Mouse (Mus musculus) heart, embryonic 12.5 days (tissue): ENCODE data around the gene Prickle4. TPM values are rescaled to one million over a fixed set of nuclear protein-coding genes. Genes with fewer than 3 reads are reported as not detected.

Experiments
- ATAC-seq: fragments of 200-750 bp; cut with Nextera tagmentation; 2 replicates; pipeline ENCODE4 v1.8.0; 2017; ENCODE audit warnings: moderate TSS enrichment, moderate library complexity; ENCODE audit not compliant: insufficient number of reproducible peaks, low FRiP score
- H3K27ac ChIP-seq: fragments of 300-500 bp; sonication (generic); 2 replicates; pipeline ENCODE4 v1.5.1; 2016; ENCODE audit warnings: mild to moderate bottlenecking, moderate library complexity; ENCODE audit not compliant: poor library complexity, severe bottlenecking
- H3K27me3 ChIP-seq: fragments of 300-500 bp; sonication (generic); replicated peaks from 2 replicates; pipeline ENCODE4 v1.6.1; 2016; ENCODE audit warnings: mild to moderate bottlenecking, moderate library complexity
- H3K36me3 ChIP-seq: fragments of 300-500 bp; sonication (generic); 2 replicates; pipeline ENCODE4 v1.6.1; 2016; ENCODE audit warnings: mild to moderate bottlenecking, moderate library complexity
- H3K4me1 ChIP-seq: fragments of 300-500 bp; sonication (generic); replicated peaks from 2 replicates; pipeline ENCODE4 v1.6.1; 2016; ENCODE audit warnings: mild to moderate bottlenecking
- H3K4me2 ChIP-seq: fragments of 300-500 bp; sonication (generic); 2 replicates; pipeline ENCODE4 v1.6.1; 2016; ENCODE audit warnings: mild to moderate bottlenecking, moderate library complexity
- H3K4me3 ChIP-seq: fragments of 300-500 bp; sonication (generic); 2 replicates; pipeline ENCODE4 v1.5.1; 2016; ENCODE audit warnings: mild to moderate bottlenecking
- H3K9ac ChIP-seq: fragments of 300-500 bp; sonication (generic); 2 replicates; pipeline ENCODE4 v1.6.1; 2016; ENCODE audit warnings: mild to moderate bottlenecking, moderate library complexity
- H3K9me3 ChIP-seq: fragments of 300-500 bp; sonication (generic); replicated peaks from 2 replicates; pipeline ENCODE4 v1.6.1; 2016; ENCODE audit warnings: mild to moderate bottlenecking, moderate library complexity
- WGBS: fragments of 180-500 bp; shearing (Covaris S2); methylation state at CpG from one replicate; pipeline ENCODE4 v1.1.7; 2016; 5-methylcytosine and 5-hydroxymethylcytosine counted together
- polyA plus RNA-seq: library from polyadenylated mRNA; unstranded; fragments of >200 nt; fragmentation: Nextera tagmentation; extraction: Ambion mirVana; gene quantifications from 2 replicates; pipeline ENCODE4 v1.2.1, GENCODE M21; 2016

The Prickle4 gene
- 0.56 TPM in 1 of 2 replicates, not detected in the other for polyA plus RNA-seq

DNA sequence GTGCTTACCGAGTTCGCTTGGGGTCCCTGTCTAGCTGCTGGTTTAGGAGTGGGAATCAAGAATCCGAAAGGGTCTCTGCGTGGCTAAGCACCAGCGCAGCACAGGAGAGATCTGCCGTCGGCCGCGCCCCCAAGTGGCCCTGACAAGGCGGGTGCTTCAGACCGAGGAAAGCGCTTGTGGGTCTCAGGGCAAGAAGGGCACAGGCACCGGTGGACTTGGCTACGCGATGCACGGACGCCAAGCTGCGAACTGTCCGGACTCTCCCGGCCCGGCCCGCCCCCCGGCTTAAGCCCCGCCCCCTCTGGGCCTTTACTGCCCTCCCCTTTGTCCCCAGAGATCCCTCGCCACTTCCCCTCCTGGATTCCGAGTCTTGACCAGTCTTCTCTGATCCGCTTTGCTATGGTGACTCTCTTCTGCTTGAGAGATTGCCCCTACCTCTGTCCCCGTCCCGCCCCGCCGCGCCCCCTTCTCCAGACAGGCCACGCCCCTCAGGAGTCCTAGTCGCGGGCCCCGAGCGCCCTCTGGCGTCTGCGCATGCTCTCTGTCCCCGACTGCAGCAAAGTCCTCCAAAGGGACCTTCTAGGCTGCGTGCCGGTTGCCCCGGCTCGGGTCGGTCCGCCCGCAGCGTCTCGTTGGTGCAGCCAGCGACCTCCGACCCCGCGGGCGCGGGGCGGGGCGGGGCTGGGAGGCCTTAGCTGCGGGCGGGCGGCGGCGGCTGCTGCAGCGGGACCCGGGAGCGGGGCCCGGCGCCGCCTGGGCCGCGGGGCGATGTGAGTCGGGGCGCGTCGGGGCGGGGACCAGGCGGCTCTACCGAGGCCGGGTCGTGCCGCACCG, at the start of gene Prickle4:
Gene Prickle4, minus strand, starts transcription at position 234 of the 834 bp plus-strand sequence.
- peaks cover 13% of the 10 kb centered on the region for H3K4me1 ChIP-seq
- peaks cover 9% of the 10 kb centered on the region for H3K36me3 ChIP-seq
- peak within 1 kb of the TSS; percentile 52 for H3K27ac ChIP-seq
- no peaks in the 10 kb centered on the region for H3K9me3 ChIP-seq
- H3K4me2 ChIP-seq, result peak within 1 kb of the TSS; percentile 87
- ATAC-seq, result peak; percentile 94
- H3K9ac ChIP-seq, result peak within 1 kb of the TSS; percentile 78
- peaks cover 30% of the 10 kb centered on the region; the same call in 1 of the 2 replicates for H3K27me3 ChIP-seq
- WGBS, result under 1% methylated on average over 74 of the region's 82 CpGs
- H3K4me3 ChIP-seq, result peak within 1 kb of the TSS; percentile 73

DNA sequence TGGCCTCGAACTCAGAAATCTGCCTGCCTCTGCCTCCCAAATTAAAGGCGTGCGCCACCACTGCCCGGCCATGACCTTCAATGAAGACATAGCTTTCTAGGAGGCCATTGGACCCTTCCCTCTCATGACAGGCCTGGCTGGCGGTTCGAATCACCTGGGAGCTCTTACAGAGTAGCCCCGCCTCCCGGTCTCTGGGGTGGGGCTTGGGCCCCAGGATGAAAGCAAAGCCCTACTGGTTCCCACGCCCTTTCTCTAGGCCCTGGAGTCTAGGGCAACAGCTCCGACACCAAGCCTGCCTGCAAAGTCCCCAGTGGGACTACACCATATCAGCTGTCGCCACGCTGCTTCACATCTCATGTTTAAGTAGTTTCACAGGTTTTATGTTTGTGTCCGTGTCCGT, 49.5 kb upstream of the Prickle4 start:
- Histone ChIP-seq H3K27ac (no peak overlapping the region), H3K27me3 (no peaks in the 10 kb centered on the region), H3K4me1 (peaks cover 52% of the 10 kb centered on the region), H3K9ac (no peak overlapping the region), H3K36me3 (peaks cover 10% of the 10 kb centered on the region; the same call in 1 of the 2 replicates), H3K9me3 (peaks cover 7% of the 10 kb centered on the region; the same call in 1 of the 2 replicates), H3K4me2 (no peak overlapping the region), H3K4me3 (no peak overlapping the region)
- no peak for ATAC-seq
- 90% methylated on average over 14 of the region's 14 CpGs for WGBS

DNA sequence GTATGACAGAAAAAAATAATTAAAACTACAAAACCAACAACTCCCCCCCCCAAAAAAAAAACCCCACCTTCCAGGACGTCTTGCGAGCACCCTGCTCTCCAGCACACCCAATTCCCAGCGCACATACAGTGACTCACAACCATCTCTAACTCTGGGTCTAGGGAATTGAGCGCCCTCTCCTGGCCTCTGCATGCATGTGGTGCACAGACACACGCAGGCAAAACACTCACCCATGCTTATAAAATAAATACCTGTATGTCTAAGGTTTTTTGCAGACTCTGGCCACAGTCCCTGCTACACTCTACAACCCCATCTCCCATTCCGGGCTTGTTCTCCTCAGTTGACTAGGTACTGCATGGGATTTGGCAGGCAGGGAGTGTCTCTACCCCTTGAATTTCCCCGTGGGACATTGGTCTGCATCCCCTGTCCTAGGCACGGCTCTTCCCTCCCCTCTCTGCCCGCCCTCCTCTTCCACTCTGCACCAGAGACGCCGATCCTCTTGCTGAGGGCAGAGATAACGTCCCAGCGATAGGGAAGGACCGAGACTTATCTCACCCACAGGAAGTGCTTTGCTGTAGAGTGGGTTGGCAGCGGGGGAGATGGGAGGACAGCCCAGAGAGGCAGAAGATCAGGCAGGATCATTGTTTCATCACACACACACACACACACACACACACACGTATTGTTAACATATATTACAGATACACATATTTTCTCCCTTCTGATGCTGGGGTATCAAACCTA, 48.6 kb upstream of the Prickle4 start:
- Histone ChIP-seq H3K4me2 (peak overlapping the region; percentile 32), H3K27ac (peak overlapping the region; percentile 36; the same call in 1 of the 2 replicates), H3K27me3 (no peaks in the 10 kb centered on the region), H3K9me3 (peaks cover 7% of the 10 kb centered on the region; the same call in 1 of the 2 replicates), H3K4me1 (peaks cover 52% of the 10 kb centered on the region), H3K36me3 (peaks cover 10% of the 10 kb centered on the region; the same call in 1 of the 2 replicates), H3K4me3 (no peak overlapping the region), H3K9ac (no peak overlapping the region; the same call in 1 of the 2 replicates)
- 0 out of 2 replicates have a peak, but pooled peaks have one; percentile 33 for ATAC-seq
- WGBS, result 13% methylated on average over 16 of the region's 16 CpGs

DNA sequence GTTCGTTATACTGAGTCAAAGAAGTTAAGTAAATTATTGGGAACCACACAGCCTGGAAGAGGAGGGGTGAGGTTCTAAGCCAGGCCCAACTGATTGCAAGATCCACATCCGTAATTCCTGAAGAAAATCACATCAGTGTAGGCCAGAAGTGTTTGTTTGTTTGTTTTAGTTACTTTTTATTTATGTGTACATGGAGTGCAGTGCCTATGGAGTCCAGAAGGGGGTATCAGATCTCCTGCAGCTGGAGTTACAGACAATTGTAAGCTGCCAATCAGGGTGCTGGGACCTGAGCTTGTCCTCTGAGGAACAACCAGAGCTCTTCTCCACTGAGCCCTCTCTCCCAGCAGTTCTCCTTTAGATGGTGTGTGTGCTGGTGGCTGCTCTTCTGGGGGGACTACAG, 45.6 kb upstream of the Prickle4 start:
- ATAC-seq, result no peak
- Histone ChIP-seq H3K4me2 (no peak overlapping the region), H3K9ac (no peak overlapping the region), H3K36me3 (peaks cover 8% of the 10 kb centered on the region; the same call in 1 of the 2 replicates), H3K9me3 (peaks cover 7% of the 10 kb centered on the region; the same call in 1 of the 2 replicates), H3K4me1 (peaks cover 48% of the 10 kb centered on the region), H3K4me3 (no peak overlapping the region), H3K27ac (no peak overlapping the region), H3K27me3 (no peaks in the 10 kb centered on the region)
- 82% methylated on average over 2 of the region's 2 CpGs for WGBS

DNA sequence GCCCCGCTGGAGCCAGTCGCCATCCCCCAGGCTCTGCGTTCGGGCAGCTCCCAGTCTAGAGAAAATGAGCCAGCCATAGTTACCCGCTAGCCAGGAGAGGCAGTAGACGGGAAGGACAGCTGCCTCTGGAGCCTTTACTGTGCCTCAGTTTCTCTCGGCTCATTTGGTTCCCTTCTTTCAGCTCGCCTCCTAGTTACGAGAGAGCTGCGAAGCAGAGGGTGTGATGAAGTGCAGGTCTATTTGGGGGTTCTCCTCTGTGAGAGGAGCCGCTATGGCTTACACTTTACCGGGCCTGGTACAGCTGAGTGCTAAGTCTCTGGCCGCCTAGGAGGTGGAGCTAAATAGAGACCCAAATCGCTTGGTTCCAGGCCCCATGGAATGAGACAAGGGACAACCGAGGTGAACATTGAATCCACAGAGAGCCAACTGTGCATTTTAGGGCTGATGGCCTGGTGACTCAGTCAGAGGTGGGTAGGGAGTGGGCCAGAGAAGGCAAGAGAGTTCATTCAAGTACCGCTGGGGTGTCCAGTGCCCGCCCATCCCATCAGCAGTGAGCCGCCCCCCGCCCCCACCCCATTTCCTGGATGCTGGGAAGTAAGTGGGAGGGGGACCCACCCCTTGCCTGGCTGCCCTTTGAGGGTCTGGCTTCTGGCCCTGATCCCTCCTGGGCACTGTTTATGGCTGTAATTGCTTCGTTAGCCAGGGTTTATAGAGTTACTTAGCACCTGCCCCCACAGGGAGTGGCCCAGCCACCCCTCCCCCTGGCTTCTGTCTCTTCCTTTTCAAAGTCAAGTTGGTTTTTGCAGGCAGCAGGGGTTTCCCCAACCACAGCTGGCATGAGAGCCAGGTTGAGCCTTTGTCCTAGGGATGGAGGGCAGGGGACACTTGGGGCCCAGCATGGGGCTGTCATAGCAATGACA, 44.6 kb upstream of the Prickle4 start:
- peak overlapping the region; percentile 90 for H3K4me2 ChIP-seq
- ATAC-seq, result no peak
- H3K27me3 ChIP-seq, result no peaks in the 10 kb centered on the region
- H3K9me3 ChIP-seq, result no peaks in the 10 kb centered on the region
- 10% methylated on average over 20 of the region's 20 CpGs for WGBS
- H3K36me3 ChIP-seq, result peaks cover 1% of the 10 kb centered on the region; the same call in 1 of the 2 replicates
- peak overlapping the region; percentile 93 for H3K27ac ChIP-seq
- peak overlapping the region; percentile 94 for H3K9ac ChIP-seq
- peak overlapping the region; percentile 90 for H3K4me3 ChIP-seq
- peaks cover 48% of the 10 kb centered on the region for H3K4me1 ChIP-seq

DNA sequence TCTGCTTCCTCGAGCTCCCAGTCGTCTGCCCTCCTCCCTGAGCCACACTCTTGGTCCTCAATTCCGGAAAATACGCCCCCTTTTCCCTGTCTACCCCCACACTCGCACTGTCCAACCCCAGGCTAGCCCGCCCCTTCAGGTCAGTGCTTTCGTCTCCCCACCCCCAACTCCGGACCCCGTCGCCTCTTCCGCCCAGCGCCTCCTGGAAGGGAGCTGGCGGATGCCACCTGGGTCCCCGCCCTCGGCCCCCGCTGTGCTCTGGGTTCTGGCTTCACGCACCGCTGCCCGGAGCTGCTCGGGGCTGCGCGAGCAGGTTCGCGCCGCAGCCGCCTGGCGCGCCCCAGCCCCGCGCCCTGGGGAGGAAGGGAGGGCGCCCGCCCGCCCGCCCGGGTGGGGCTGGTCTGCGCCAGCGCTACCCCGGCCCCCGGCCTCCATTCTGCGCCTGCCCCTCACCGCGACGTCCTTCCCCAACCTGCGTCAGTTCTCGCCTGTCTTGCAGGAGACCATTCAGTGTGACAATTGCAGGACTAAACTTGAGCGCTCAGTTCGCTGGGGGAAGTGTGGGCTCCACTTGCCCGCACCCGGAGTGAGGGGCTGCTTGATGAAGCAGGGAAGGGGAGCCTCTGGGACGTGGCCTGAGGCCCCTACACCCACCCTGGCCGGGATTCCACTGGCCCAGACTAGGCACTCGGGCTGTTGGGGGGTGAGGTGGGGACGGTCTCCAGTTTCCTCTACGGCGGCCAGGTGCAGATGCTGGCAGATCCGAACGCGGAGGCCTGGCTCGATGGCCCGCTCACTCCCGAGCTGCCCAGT, 43.7 kb upstream of the Prickle4 start:
- Histone ChIP-seq H3K4me3 (peak overlapping the region; percentile 90), H3K4me2 (peak overlapping the region; percentile 90), H3K36me3 (no peaks in the 10 kb centered on the region), H3K9ac (peak overlapping the region; percentile 94), H3K9me3 (no peaks in the 10 kb centered on the region), H3K27ac (peak overlapping the region; percentile 93), H3K4me1 (peaks cover 43% of the 10 kb centered on the region), H3K27me3 (no peaks in the 10 kb centered on the region)
- ATAC-seq, result peak; percentile 51
- under 1% methylated on average over 53 of the region's 61 CpGs for WGBS

DNA sequence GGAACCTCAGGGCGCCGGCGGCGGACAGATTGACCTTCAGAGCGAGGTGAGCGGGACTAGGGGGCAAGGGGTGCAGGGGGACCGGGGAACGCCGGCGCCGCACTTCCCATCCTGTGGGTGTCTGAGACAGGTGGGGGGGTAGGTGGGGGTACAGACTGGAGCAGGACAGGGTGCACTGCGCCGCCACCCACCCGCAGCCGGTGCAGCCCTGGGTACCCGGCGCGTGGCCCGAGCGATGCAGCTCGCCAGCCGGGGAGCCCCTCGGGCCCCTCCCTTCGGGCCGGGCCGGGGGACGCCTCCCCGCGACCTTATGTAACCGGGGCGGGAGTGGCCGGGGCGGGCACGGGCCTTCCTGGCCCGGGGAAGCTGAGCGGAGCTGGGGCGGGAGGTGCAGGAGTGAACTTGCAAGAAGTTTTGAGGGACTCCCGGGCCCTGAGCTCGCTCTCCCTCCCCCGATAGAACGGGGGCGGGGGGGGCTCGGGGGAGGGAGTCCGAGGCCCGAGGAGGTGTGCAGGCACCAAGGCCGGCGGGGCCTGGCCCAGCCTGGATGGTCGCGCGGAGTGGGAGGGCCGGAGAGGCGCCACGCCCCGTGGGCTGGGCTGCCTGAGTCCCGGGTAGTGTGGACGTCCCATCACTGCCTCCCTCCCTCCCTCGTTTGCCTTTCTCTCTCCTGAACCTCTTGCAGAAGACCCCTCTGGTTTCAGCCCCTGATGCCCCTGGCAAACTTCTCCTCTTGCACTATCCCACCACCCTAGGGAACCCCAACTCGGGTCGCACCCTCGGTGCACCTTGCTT, 42.9 kb upstream of the Prickle4 start:
- Histone ChIP-seq H3K27ac (peak overlapping the region; percentile 93), H3K4me2 (peak overlapping the region; percentile 90), H3K9me3 (no peaks in the 10 kb centered on the region), H3K4me3 (peak overlapping the region; percentile 90), H3K36me3 (no peaks in the 10 kb centered on the region), H3K4me1 (peaks cover 36% of the 10 kb centered on the region), H3K27me3 (no peaks in the 10 kb centered on the region), H3K9ac (peak overlapping the region; percentile 94)
- under 1% methylated on average over 55 of the region's 60 CpGs for WGBS
- ATAC-seq, result peak; percentile 90

DNA sequence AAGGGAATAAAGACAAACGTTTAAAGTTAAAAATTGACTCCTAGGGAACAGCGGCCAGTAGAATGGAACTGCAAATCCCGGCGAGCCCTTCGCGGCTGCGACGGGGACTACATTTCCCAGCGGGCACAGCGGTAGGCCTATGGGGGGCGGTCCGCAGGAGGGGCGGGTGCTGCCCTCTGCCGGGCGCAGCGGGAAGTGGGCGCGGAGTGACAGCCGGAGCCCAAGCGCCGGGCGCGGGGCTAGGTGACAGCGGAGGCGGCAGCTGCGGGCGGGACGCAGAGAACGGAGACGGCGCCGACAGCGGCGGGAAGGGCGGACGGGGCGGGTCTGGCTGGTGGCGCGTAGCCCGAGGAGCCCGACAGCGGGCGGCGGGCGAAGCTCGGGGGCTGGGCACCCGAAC, 42.3 kb upstream of the Prickle4 start, which contains the start of gene Tfeb:
Gene Tfeb, plus strand, starts transcription at position 175 of the 400 bp plus-strand sequence.
- peak; percentile 75 for ATAC-seq
- Histone ChIP-seq H3K9me3 (no peaks in the 10 kb centered on the region), H3K4me1 (peaks cover 36% of the 10 kb centered on the region), H3K36me3 (no peaks in the 10 kb centered on the region), H3K27me3 (no peaks in the 10 kb centered on the region), H3K9ac (peak within 1 kb of the TSS; percentile 94), H3K27ac (peak within 1 kb of the TSS; percentile 93), H3K4me2 (peak within 1 kb of the TSS; percentile 90), H3K4me3 (peak within 1 kb of the TSS; percentile 90)
- WGBS, result under 1% methylated on average over 47 of the region's 47 CpGs

DNA sequence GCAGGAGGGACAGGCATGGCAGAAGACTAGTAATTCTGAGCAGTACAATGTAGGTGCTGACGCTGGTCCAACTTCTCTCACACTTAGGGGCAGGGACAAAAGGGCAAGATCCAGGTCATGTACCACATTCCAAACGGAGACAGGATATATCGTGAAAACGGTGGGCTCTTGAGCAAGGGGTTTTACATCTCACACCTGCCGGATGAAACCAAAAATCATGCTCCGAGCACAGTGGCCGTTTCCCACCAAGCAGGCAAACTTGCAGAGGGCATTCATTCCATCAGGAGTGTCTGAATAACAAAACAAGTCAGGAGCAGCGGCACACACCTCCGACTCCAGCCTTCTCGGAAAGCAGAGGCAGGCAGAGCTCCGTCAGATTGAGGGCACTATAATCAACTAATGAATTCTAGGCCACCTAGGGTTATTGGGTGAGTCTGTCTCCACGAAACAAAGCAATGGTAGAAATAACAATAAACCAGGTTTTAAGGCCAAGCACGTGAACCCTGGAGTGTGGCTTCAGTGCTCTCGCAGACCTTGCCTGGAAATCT, 41.1 kb upstream of the Prickle4 start:
- no peak for ATAC-seq
- Histone ChIP-seq H3K4me2 (no peak overlapping the region), H3K36me3 (no peaks in the 10 kb centered on the region), H3K4me1 (peaks cover 23% of the 10 kb centered on the region), H3K27ac (no peak overlapping the region), H3K9me3 (no peaks in the 10 kb centered on the region), H3K9ac (no peak overlapping the region), H3K4me3 (no peak overlapping the region), H3K27me3 (no peaks in the 10 kb centered on the region)
- 70% methylated on average over 14 of the region's 14 CpGs for WGBS
